Mouse (Mus musculus): ENCODE results near the gene Hoxb8. TPM values are rescaled to one million over a fixed set of nuclear protein-coding genes. Genes with fewer than 3 reads are reported as not detected.

The Hoxb8 gene
- total RNA-seq, 1 experiment: 0.18 TPM

GRCm38 (mm10) chr11:96278773-96279172 is 2.9 kb upstream of the Hoxb8 start:
- H3K9me3 ChIP-seq (ENCODE audit: control insufficient read depth, insufficient read depth, low read depth, low read length): no peaks in the 10 kb centered on the region
- no peak overlapping the region for H3K9ac ChIP-seq (ENCODE audit: insufficient read depth, low read depth, low read length, poor library complexity, severe bottlenecking)
- H3K27ac ChIP-seq (ENCODE audit: insufficient read depth, low read depth, low read length, poor library complexity, severe bottlenecking): no peak overlapping the region
- H3K4me1 ChIP-seq (ENCODE audit: control insufficient read depth in 2 of 2, insufficient read depth in 2 of 2, low read length in 2 of 2, poor library complexity in 1 of 2): no peaks in the 10 kb centered on the region; a peak in 1 of 4 replicates
- TF ChIP-seq MAFK (IDR thresholded peaks at IDR 0.05; ENCODE audit: insufficient read depth, low read depth, low read length) (no peak), CHD2 (IDR thresholded peaks at IDR 0.05; ENCODE audit: low read depth, low read length) (no peak)
- no peaks in the 10 kb centered on the region for H3K36me3 ChIP-seq (ENCODE audit: control insufficient read depth, insufficient read depth, low read length, poor library complexity, severe bottlenecking)
- in situ Hi-C loops (cut with MboI; ENCODE audit: low sequenced_read_pairs in 2 of 2, unreplicated experiment in 2 of 2): loop anchor here in 1 of 2 experiments (25.0 kb wide), 1 partner anchor 584 kb away; no protein-coding TSS in a partner anchor
- DNase-seq (ENCODE audit: low read depth, low spot score): peak; percentile 85
- H3K4me3 ChIP-seq (ENCODE audit: insufficient read depth in 1 of 2, low read depth in 1 of 2, low read length in 2 of 2, poor library complexity in 1 of 2, severe bottlenecking in 1 of 2): no peak overlapping the region

- TF ChIP-seq ZNF384 (IDR thresholded peaks at IDR 0.05; ENCODE audit: low read depth, low read length) (no peak), HCFC1 (IDR thresholded peaks at IDR 0.05; ENCODE audit: borderline replicate concordance, insufficient read depth, low read length) (no peak), CHD2 (IDR thresholded peaks at IDR 0.05; ENCODE audit: low read depth, low read length) (no peak), MAFK (IDR thresholded peaks at IDR 0.05; ENCODE audit: insufficient read depth, low read depth, low read length) (no peak), ZC3H11A (IDR thresholded peaks at IDR 0.05; ENCODE audit: borderline replicate concordance, low read depth, low read length) (no peak)
Measured at GRCm38 (mm10) chr11:96279421-96280233, 2.1 kb upstream of the Hoxb8 start.

GRCm38 (mm10) chr11:96280399-96281378 is 1.0 kb upstream of the Hoxb8 start:
- Histone ChIP-seq H3K9ac (ENCODE audit: insufficient read depth, low read depth, low read length, poor library complexity, severe bottlenecking) (no peak overlapping the region), H3K36me3 (ENCODE audit: control insufficient read depth, insufficient read depth, low read length, poor library complexity, severe bottlenecking) (no peaks in the 10 kb centered on the region), H3K4me3 (ENCODE audit: insufficient read depth in 1 of 2, low read depth in 1 of 2, low read length in 2 of 2, poor library complexity in 1 of 2, severe bottlenecking in 1 of 2) (no peak overlapping the region), H3K4me1 (ENCODE audit: control insufficient read depth in 2 of 2, insufficient read depth in 2 of 2, low read length in 2 of 2, poor library complexity in 1 of 2) (peaks cover 0 to 4% of the 10 kb centered on the region in 2 experiments; a peak in 1 of 4 replicates), H3K27ac (ENCODE audit: insufficient read depth, low read depth, low read length, poor library complexity, severe bottlenecking) (no peak overlapping the region), H3K9me3 (ENCODE audit: control insufficient read depth, insufficient read depth, low read depth, low read length) (no peaks in the 10 kb centered on the region)
- in situ Hi-C loops (cut with MboI; ENCODE audit: low sequenced_read_pairs in 2 of 2, unreplicated experiment in 2 of 2): loop anchor here (5.0 to 25.0 kb wide), 3 partner anchors 47 to 582 kb away; no protein-coding TSS in a partner anchor
- TF ChIP-seq ZC3H11A (IDR thresholded peaks at IDR 0.05; ENCODE audit: borderline replicate concordance, low read depth, low read length) (no peak), CHD2 (IDR thresholded peaks at IDR 0.05; ENCODE audit: low read depth, low read length) (no peak), MAFK (IDR thresholded peaks at IDR 0.05; ENCODE audit: insufficient read depth, low read depth, low read length) (no peak), HCFC1 (IDR thresholded peaks at IDR 0.05; ENCODE audit: borderline replicate concordance, insufficient read depth, low read length) (no peak), ZNF384 (IDR thresholded peaks at IDR 0.05; ENCODE audit: low read depth, low read length) (peak; percentile 75)
- DNase-seq (ENCODE audit: low read depth, low spot score): no peak

More at GRCm38 (mm10) chr11:96279421-96280233, 2.1 kb upstream of the Hoxb8 start:
- DNase-seq (ENCODE audit: low read depth, low spot score): no peak
- Histone ChIP-seq H3K9me3 (ENCODE audit: control insufficient read depth, insufficient read depth, low read depth, low read length) (no peaks in the 10 kb centered on the region), H3K9ac (ENCODE audit: insufficient read depth, low read depth, low read length, poor library complexity, severe bottlenecking) (no peak overlapping the region), H3K4me1 (ENCODE audit: control insufficient read depth in 2 of 2, insufficient read depth in 2 of 2, low read length in 2 of 2, poor library complexity in 1 of 2) (peaks cover 0 to 4% of the 10 kb centered on the region in 2 experiments; a peak in 1 of 4 replicates), H3K36me3 (ENCODE audit: control insufficient read depth, insufficient read depth, low read length, poor library complexity, severe bottlenecking) (no peaks in the 10 kb centered on the region), H3K4me3 (ENCODE audit: insufficient read depth in 1 of 2, low read depth in 1 of 2, low read length in 2 of 2, poor library complexity in 1 of 2, severe bottlenecking in 1 of 2) (no peak overlapping the region), H3K27ac (ENCODE audit: insufficient read depth, low read depth, low read length, poor library complexity, severe bottlenecking) (no peak overlapping the region)
- in situ Hi-C loops (cut with MboI; ENCODE audit: low sequenced_read_pairs in 2 of 2, unreplicated experiment in 2 of 2): loop anchor here (5.0 to 25.0 kb wide), 3 partner anchors 48 to 583 kb away; no protein-coding TSS in a partner anchor

- in situ Hi-C loops (cut with MboI; ENCODE audit: low sequenced_read_pairs in 2 of 2, unreplicated experiment in 2 of 2): loop anchor here (5.0 to 25.0 kb wide), 3 partner anchors 46 to 581 kb away; no protein-coding TSS in a partner anchor
- Histone ChIP-seq H3K36me3 (ENCODE audit: control insufficient read depth, insufficient read depth, low read length, poor library complexity, severe bottlenecking) (no peaks in the 10 kb centered on the region), H3K4me1 (ENCODE audit: control insufficient read depth in 2 of 2, insufficient read depth in 2 of 2, low read length in 2 of 2, poor library complexity in 1 of 2) (peaks cover 0 to 9% of the 10 kb centered on the region in 2 experiments; a peak in 1 of 4 replicates), H3K27ac (ENCODE audit: insufficient read depth, low read depth, low read length, poor library complexity, severe bottlenecking) (no peak overlapping the region), H3K9me3 (ENCODE audit: control insufficient read depth, insufficient read depth, low read depth, low read length) (no peaks in the 10 kb centered on the region), H3K9ac (ENCODE audit: insufficient read depth, low read depth, low read length, poor library complexity, severe bottlenecking) (no peak overlapping the region), H3K4me3 (ENCODE audit: insufficient read depth in 1 of 2, low read depth in 1 of 2, low read length in 2 of 2, poor library complexity in 1 of 2, severe bottlenecking in 1 of 2) (no peak overlapping the region)
- DNase-seq (ENCODE audit: low read depth, low spot score): no peak
- TF ChIP-seq ZNF384 (IDR thresholded peaks at IDR 0.05; ENCODE audit: low read depth, low read length): no peak
- TF ChIP-seq CHD2 (IDR thresholded peaks at IDR 0.05; ENCODE audit: low read depth, low read length): no peak
- TF ChIP-seq HCFC1 (IDR thresholded peaks at IDR 0.05; ENCODE audit: borderline replicate concordance, insufficient read depth, low read length): no peak
- TF ChIP-seq MAFK (IDR thresholded peaks at IDR 0.05; ENCODE audit: insufficient read depth, low read depth, low read length): no peak
- no peak for TF ChIP-seq ZC3H11A (IDR thresholded peaks at IDR 0.05; ENCODE audit: borderline replicate concordance, low read depth, low read length)
Measured at GRCm38 (mm10) chr11:96281396-96281795, 309 bp upstream of the Hoxb8 start.
